Mouse (Mus musculus) spleen, adult 2 months (tissue): Measurements from ENCODE around the gene Pik3cb. TPM values are rescaled to one million over a fixed set of nuclear protein-coding genes. Genes with fewer than 3 reads are reported as not detected.

Experiments used
- DNase-seq, 2 experiments: peaks; one replicate each; pipeline versions ENCODE4 v3.0.0 to v3.0.0-alpha.2; 2012 to 2021; ENCODE audit warnings: low spot score in 2 of 2, low read depth in 1 of 2
- H3K27ac ChIP-seq: fragments of 200-500 bp; 2 replicates; pipeline ENCODE4 v1.5.1; 2012; ENCODE audit warnings: low read length, inconsistent platforms; ENCODE audit not compliant: insufficient read depth
- H3K27me3 ChIP-seq: fragments of 200-500 bp; 2 replicates; pipeline ENCODE4 v1.6.1; 2012; ENCODE audit warnings: mild to moderate bottlenecking, moderate library complexity, low read length, inconsistent platforms; ENCODE audit not compliant: control insufficient read depth, insufficient read depth
- H3K36me3 ChIP-seq: fragments of 200-500 bp; 2 replicates; pipeline ENCODE4 v1.6.1; 2012; ENCODE audit warnings: mild to moderate bottlenecking, low read length, inconsistent platforms; ENCODE audit not compliant: control insufficient read depth, insufficient read depth
- H3K4me1 ChIP-seq: fragments of 200-500 bp; 2 replicates; pipeline ENCODE4 v1.6.1; 2011; ENCODE audit warnings: inconsistent platforms; ENCODE audit not compliant: control insufficient read depth, insufficient read depth, insufficient read length
- H3K4me3 ChIP-seq: fragments of 200-500 bp; 2 replicates; pipeline ENCODE4 v1.5.1; 2011; ENCODE audit warnings: mild to moderate bottlenecking, inconsistent platforms; ENCODE audit not compliant: insufficient read depth, insufficient read length; ENCODE audit errors: extremely low read depth
- CTCF ChIP-seq: fragments of 200-500 bp; IDR thresholded peaks from 2 replicates; pipeline ENCODE4 v1.5.1; 2011; ENCODE audit warnings: mild to moderate bottlenecking, inconsistent platforms; ENCODE audit not compliant: insufficient read depth, insufficient read length, insufficient replicate concordance; ENCODE audit errors: extremely low read depth
- POLR2A ChIP-seq: fragments of 200-500 bp; IDR thresholded peaks from 2 replicates; pipeline ENCODE4 v1.6.1; 2011; ENCODE audit warnings: low read depth, low read length, inconsistent platforms
- WGBS: fragments of 180-500 bp; shearing (Covaris S2); methylation state at CpG from one replicate; pipeline ENCODE4 v1.1.7; 2018; 5-methylcytosine and 5-hydroxymethylcytosine counted together
- polyA plus RNA-seq: library from polyadenylated mRNA; depleted of rRNA; stranded (reverse); fragments of >200 nt; gene quantifications from 2 replicates; pipeline ENCODE4 v1.2.3, GENCODE M21; 2012

The Pik3cb gene
- polyA plus RNA-seq, 1 experiment = 2.9 TPM

DNA sequence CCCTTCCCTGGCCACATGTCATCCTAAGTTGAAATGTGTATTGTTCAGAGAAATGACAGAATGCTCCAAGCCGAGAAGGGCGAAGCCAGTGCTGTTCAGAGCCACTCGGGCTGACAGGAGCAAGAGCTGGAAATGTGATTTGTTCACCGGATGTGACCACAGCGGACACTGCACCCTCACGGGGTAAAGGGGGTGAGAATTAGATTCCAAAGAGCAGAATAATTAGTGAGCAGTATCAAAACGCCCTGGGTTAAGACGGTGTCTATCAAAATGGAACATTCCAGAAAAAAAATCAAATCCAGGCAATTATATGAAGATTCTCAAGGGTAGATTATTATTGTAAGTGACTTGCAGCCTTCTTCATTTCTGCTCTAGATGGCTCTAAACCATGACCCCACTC, 106.3 kb downstream of the Pik3cb start:
- Histone ChIP-seq H3K27ac (no peak overlapping the region), H3K36me3 (no peaks in the 10 kb centered on the region), H3K4me1 (no peaks in the 10 kb centered on the region), H3K27me3 (no peaks in the 10 kb centered on the region), H3K4me3 (no peak overlapping the region)
- TF ChIP-seq CTCF = no peak
- no peak for TF ChIP-seq POLR2A
- DNase-seq = no peak
- WGBS = 91% methylated on average over 8 of the region's 8 CpGs

DNA sequence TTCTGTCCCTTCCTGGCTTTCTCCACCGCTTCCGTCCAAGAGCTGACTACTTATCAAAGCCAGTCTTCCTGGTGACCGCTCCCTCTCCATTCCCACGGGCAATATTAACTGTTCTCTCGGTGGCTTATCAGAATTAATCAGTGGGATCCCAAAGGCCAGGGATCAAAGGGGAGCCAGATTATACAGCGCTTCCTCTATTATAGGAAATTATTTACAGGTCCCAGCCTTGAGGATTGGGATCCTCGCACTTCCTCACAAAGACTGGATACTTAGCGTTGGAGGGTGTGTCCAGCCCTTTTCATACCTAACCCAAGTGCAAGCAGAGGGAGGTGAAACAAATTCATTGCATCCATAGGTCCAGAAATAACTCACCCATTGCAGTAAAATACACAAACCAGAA, 108.4 kb downstream of the Pik3cb start:
- Histone ChIP-seq H3K36me3 (no peaks in the 10 kb centered on the region), H3K4me3 (no peak overlapping the region), H3K4me1 (no peaks in the 10 kb centered on the region), H3K27ac (no peak overlapping the region), H3K27me3 (no peaks in the 10 kb centered on the region)
- WGBS = 88% methylated on average over 8 of the region's 8 CpGs
- TF ChIP-seq POLR2A = no peak
- TF ChIP-seq CTCF = no peak
- no peak for DNase-seq

DNA sequence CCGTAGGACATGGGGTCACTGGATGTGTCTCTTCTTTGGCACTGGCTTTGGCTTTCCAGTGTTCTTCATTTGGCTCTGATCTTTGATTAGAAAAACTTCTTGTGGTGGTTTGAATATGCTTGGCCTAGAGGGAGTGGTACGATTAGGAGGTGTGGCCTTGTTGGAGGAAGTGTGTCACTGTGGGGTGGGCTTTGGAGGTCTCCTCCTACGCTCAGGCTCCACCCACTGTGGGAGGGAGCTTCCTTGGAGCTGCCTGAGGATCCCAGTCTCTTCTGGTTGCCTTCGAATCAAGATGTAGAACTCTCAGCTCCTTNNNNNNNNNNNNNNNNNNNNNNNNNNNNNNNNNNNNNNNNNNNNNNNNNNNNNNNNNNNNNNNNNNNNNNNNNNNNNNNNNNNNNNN, 118.7 kb downstream of the Pik3cb start:
- DNase-seq = no peak
- Histone ChIP-seq H3K4me3 (no peak overlapping the region), H3K4me1 (no peaks in the 10 kb centered on the region), H3K27me3 (no peaks in the 10 kb centered on the region), H3K36me3 (no peaks in the 10 kb centered on the region), H3K27ac (no peak overlapping the region)
- no peak for TF ChIP-seq CTCF
- TF ChIP-seq POLR2A = no peak
- 83% methylated on average over 4 of the region's 4 CpGs for WGBS

DNA sequence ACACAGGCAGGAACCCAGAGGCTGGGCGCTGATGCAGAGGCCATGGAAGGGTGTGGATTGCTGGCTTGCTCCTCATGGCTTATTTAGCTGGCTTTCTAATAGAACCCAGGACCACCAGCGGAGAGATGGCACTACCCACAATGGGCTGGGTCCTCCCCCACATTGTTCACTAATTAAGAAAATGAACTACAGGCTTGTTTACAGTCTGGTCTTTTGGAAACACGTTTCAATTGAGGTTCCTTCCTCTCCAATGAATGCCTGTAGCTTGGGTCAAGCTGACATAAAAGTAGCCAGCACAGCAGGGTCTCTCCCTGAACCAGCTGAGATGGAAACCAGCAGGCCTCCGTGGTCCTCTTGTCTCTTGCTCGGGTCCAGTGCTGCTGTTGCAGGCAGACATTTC, 119.3 kb downstream of the Pik3cb start:
- TF ChIP-seq CTCF = no peak
- TF ChIP-seq POLR2A = no peak
- 71% methylated on average over 5 of the region's 5 CpGs for WGBS
- no peak overlapping the region for H3K4me3 ChIP-seq

DNA sequence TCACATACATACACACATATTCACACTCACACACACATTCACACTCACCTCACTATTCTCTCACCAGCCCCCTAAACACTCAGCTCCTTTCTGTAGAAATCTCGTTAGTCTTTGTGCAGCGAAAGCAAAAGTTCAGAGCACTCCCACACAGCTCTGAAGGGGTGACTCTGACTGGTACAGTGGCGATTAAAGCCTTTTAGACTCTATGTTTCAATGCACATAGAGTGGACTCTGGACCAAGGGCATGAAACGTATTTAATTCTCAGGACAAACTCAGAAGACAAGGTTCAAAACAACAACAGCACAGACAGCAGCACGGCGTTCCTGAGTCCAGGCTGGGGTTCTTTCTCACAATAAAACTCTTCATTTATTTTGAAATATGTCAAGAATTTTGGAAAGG, 122.7 kb downstream of the Pik3cb start:
- DNase-seq = no peak
- Histone ChIP-seq H3K4me1 (no peaks in the 10 kb centered on the region), H3K27me3 (no peaks in the 10 kb centered on the region), H3K4me3 (no peak overlapping the region), H3K27ac (no peak overlapping the region), H3K36me3 (no peaks in the 10 kb centered on the region)
- WGBS = 88% methylated on average over 6 of the region's 6 CpGs
- TF ChIP-seq POLR2A (no peak), CTCF (no peak)

More for the DNA sequence above, 119.3 kb downstream of the Pik3cb start:
- no peak overlapping the region for H3K27ac ChIP-seq
- H3K4me1 ChIP-seq = no peaks in the 10 kb centered on the region
- no peaks in the 10 kb centered on the region for H3K27me3 ChIP-seq
- DNase-seq = no peak
- H3K36me3 ChIP-seq = no peaks in the 10 kb centered on the region

DNA sequence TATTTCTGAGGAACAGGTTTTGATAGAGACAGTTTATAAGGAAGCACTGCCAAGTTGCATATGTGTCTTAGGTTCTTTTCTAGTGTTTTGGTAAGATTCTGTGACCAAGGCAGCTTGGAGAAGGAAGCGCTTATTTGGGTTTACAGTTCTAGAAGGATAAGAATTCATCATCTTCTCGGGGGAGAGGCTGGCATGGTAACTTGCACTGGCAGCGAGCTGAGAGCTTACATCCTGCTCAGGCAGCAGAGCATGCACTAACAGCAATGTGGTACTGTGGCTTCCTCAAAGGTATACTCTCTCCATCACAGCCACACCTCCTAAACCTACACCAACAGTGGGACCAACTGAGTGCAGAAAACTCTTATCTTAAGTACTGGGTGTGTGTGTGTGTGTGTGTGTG, 123.7 kb downstream of the Pik3cb start:
- WGBS = 51% methylated on average over 3 of the region's 3 CpGs
- no peaks in the 10 kb centered on the region for H3K4me1 ChIP-seq

DNA sequence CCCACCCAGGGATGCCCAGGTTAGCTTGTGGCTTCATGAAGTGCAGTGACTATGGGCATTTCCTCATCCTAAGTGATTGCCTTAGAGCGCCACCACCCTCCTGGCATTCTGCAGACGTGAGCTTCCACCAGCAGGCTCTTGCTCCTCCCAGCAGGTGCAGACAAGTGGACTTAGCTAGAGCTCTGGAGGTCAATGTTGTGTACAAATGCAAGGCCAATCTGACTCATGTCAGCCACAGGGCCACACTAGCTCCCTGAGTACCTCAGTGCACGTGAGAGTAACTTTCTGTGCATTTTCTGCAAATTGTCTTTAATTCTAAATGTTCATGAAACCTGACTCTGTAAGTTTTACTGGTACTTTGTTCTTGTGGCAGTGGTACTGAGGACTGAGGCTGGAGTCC, 124.1 kb downstream of the Pik3cb start:
- TF ChIP-seq CTCF (no peak), POLR2A (no peak)

More for the DNA sequence above, 123.7 kb downstream of the Pik3cb start:
- Histone ChIP-seq H3K27ac (no peak overlapping the region), H3K4me3 (no peak overlapping the region), H3K27me3 (no peaks in the 10 kb centered on the region), H3K36me3 (no peaks in the 10 kb centered on the region)
- TF ChIP-seq CTCF (no peak), POLR2A (no peak)
- DNase-seq = no peak

More for the DNA sequence above, 124.1 kb downstream of the Pik3cb start:
- no peaks in the 10 kb centered on the region for H3K4me1 ChIP-seq
- no peak overlapping the region for H3K27ac ChIP-seq
- WGBS = 77% methylated on average over 3 of the region's 3 CpGs
- DNase-seq = no peak
- H3K27me3 ChIP-seq = no peaks in the 10 kb centered on the region
- no peaks in the 10 kb centered on the region for H3K36me3 ChIP-seq
- H3K4me3 ChIP-seq = no peak overlapping the region
